Mouse (Mus musculus) central nervous system, embryonic 11.5 days (tissue): ENCODE data around the gene Hps4. TPM values are rescaled to one million over a fixed set of nuclear protein-coding genes. Genes with fewer than 3 reads are reported as not detected.

Source experiments
- polyA plus RNA-seq: library from polyadenylated mRNA; depleted of rRNA; stranded (reverse); fragments of >200 nt; gene quantifications from 2 replicates; pipeline ENCODE4 v1.2.3, GENCODE M21; 2012; rRNA removed

Gene Hps4
- polyA plus RNA-seq = 37.1 and 42.4 TPM in 2 replicates

GRCm38 (mm10) chr5:112342463-112343204 lies at the start of gene Hps4, which contains the start of gene Srrd:
Gene Hps4, plus strand, starts transcription at chr5:112343083.
Gene Srrd, minus strand, starts transcription at chr5:112343040.

DNA sequence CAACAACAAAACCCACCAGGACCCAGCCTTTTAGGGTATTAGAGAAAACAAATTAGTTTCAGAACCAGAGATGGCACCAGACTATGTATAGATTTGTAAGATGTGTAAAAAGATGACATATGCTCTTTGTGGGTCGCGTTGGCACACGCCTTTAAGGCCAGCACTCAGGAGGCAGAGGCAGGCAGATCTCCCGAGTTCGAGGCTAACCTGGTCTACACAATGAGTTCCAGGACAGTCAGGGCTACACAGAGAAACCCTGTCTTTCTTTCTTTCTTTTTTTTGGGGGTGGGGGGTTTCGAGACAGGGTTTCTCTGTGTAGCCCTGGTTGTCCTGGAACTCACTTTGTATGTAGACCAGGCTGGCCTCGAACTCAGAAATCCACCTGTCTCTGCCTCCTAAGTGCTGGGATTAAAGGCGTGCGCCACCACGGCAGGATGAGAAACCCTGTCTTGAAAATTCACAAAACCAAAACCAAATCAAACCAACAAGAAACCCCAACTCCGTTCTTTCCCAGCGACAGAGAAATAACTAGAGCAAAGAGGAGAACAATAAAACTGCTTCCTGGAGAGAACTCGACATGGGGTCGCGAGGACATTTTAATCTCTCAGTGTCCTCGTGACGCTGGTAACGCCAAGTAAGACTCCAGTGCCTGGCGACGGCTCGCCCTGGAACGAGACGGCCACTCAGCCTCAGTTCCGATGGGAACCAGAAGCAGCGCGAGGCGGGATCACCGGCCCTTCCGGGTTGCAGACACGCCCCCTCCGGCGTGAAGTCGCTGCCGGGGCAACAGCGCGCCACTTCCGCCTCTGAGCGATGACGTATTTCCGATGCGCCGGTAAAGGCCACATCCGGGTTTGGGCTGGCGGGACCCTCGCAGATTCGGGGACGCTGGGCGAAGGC lies 17.1 kb upstream of the Hps4 start, which contains the start of gene Tfip11:
TSS of gene Tfip11 (plus strand) at position 813 of the 900 bp plus-strand sequence.

DNA sequence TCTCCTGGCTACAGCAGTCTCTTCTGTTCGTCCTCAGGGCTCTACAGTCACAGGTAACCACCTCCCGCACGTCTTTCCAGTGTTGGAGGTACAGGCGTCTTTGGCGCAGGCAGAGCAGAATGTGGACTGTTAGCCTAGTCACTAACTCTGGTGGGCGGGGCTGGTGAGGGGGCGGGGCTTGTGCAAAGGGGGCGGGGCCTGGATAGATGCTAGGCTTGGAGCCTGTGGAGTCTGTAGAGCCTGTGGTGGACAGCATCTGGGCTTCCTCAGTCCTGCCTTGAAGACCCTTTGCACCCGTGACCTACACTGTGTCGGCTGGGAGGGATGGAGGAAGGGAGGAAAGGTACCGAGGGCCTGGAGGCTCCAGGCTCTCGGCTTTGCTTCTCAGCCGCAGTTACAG lies 13.0 kb downstream of the Hps4 start, which contains the start of gene Gm6583:
TSS of gene Gm6583 (minus strand) at position 124 of the 400 bp plus-strand sequence.

DNA sequence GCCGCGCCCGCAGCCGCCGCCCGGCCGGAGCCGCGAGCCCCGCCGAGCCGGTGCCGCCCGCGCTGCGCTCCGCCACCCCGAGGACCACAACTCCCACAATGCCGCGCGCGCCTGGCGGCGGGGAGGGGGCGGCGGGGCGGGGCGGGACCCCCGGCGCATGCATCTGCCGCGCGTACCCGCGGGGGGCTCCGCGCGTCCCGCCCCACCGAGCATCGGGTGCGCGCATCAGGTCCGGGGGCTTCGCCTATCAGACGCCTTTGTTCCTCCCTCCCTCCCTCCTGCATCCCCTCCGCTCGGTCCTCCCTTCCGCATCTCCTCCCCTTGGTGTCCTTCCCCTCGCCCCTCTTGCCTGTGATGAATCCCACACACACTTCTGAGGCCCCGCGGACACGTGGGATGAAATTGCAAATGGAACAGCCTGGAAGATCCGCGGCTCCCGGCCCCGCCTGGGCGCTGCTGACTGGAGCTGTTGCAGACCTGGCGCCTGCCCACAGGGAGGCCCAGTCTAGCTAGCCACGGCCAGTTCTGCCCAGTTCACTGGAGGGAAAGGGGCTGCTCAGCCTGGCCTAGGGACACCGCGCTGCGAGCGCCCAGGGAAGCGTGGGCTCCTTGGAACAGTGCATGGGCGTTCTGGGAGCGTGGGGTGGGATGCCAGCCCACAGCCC lies 52.0 kb downstream of the Hps4 start, which contains the start of gene Asphd2:
TSS of gene Asphd2 (minus strand) at position 88 of the 665 bp plus-strand sequence.

Other genes starting within 250 kb of the Hps4 start
- gene Cryba4, start 90.6 kb upstream of the Hps4 start, polyA plus RNA-seq = 1.0 and 1.4 TPM in 2 replicates
- gene Crybb1, start 87.3 kb upstream of the Hps4 start, polyA plus RNA-seq = 0.19 and 0.83 TPM in 2 replicates
- gene Tpst2, start 66.4 kb upstream of the Hps4 start, polyA plus RNA-seq = 25.0 and 26.8 TPM in 2 replicates
- 32.7 and 35.8 TPM in 2 replicates for gene Tfip11, start 16.7 kb upstream of the Hps4 start, polyA plus RNA-seq
- 45.6 and 55.0 TPM in 2 replicates for gene Srrd, start within 50 bp of the Hps4 start, polyA plus RNA-seq
- not detected in 2 replicates for gene Gm6583, start 12.9 kb downstream of the Hps4 start, polyA plus RNA-seq
- 35.4 and 47.5 TPM in 2 replicates for gene Asphd2, start 51.8 kb downstream of the Hps4 start, polyA plus RNA-seq
- not detected in 2 replicates for gene Gm6588, start 106.3 kb downstream of the Hps4 start, polyA plus RNA-seq
- 6.8 and 7.0 TPM in 2 replicates for gene Sez6l, start 234.1 kb downstream of the Hps4 start, polyA plus RNA-seq